10 mouse cellular contexts compared by ENCODE assay signal in the genomic region with DNA sequence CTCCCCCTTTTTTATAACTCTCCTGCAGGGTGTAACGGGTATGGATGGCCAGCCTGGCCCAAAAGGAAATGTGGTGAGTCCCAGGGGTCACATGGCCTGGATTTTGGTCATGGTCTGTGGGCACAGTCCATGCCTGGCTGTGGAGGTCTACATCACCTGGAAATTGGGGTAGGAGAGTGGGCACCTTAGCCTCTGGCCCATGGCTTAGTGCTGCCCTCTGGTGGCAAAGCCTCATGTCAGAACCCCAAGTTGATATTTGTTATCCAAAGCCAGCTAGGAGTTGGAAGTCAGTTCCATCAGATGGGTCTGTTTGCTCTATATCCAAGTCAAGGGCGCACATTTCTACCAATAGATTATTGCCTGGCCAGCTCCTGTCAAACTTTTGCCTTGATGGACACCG.
DNase-seq lines count a peak whose midpoint lies in the region; ATAC-seq lines count a peak whose summit lies in the region.
"Had no signal": no experiment of that assay in that cellular context is flagged by ENCODE, and none has a peak within 500 bp of the region (broad histone marks: within the 10 kb centered on the region; RNA-seq: fewer than 3 reads in every experiment).

No protein-coding gene starts in this region.

- peak; percentile 84 for DNase-seq in intestine, embryonic 14.5 days (ENCODE audit: low spot score)
- peak; percentile 51 for DNase-seq in adipocyte (ENCODE audit: low spot score)
- peak; percentile 82 for DNase-seq in embryo, embryonic 11 days
- peak; percentile 65 to 75 for DNase-seq in heart, postnatal 36 days
- DNase-seq in limb, embryonic 11.5 days (ENCODE audit: low spot score), result peak; percentile 82
- DNase-seq in retina, adult 2 months (ENCODE audit: low read depth, low spot score), result peak; percentile 36
- DNase-seq in urinary bladder, postnatal 25 days (ENCODE audit: low spot score), result peak; percentile 66

- H3K9ac ChIP-seq in intestine, embryonic 14.5 days (ENCODE audit: low read length), result no peak overlapping the region
- no peak overlapping the region for H3K9ac ChIP-seq in intestine, embryonic 15.5 days
- H3K9ac ChIP-seq in limb, embryonic 11.5 days (ENCODE audit: low read length), result no peak overlapping the region
- H3K9ac ChIP-seq: neural tube, embryonic 12.5 days had no signal

- H3K27me3 ChIP-seq in intestine, embryonic 14.5 days (replicated peaks; ENCODE audit: control insufficient read depth, insufficient read depth, low read length), result no peaks in the 10 kb centered on the region
- H3K27me3 ChIP-seq in intestine, embryonic 15.5 days (replicated peaks), result no peaks in the 10 kb centered on the region
- no peaks in the 10 kb centered on the region for H3K27me3 ChIP-seq in limb, embryonic 11.5 days (ENCODE audit: control insufficient read depth, insufficient read depth, low read length)
- H3K27me3 ChIP-seq: neural tube, embryonic 12.5 days had no signal

- no peaks in the 10 kb centered on the region for H3K9me3 ChIP-seq in intestine, embryonic 14.5 days (ENCODE audit: control insufficient read depth, low read length)
- no peaks in the 10 kb centered on the region for H3K9me3 ChIP-seq in intestine, embryonic 15.5 days
- H3K9me3 ChIP-seq in limb, embryonic 11.5 days (ENCODE audit: control insufficient read depth, low read length), result no peaks in the 10 kb centered on the region
- H3K9me3 ChIP-seq: neural tube, embryonic 12.5 days had no signal

- no peak overlapping the region for H3K27ac ChIP-seq in intestine, embryonic 14.5 days (ENCODE audit: low read depth)
- no peak overlapping the region for H3K27ac ChIP-seq in intestine, embryonic 15.5 days
- no peak overlapping the region for H3K27ac ChIP-seq in limb, embryonic 11.5 days (replicated peaks; ENCODE audit: low read depth, low read length)
- H3K27ac ChIP-seq: neural tube, embryonic 12.5 days had no signal

- no peak for ATAC-seq in intestine, embryonic 14.5 days (replicated peaks; ENCODE audit: low FRiP score, low TSS enrichment, low read depth)
- no peak for ATAC-seq in intestine, embryonic 15.5 days
- ATAC-seq in limb, embryonic 11.5 days (ENCODE audit: insufficient number of reproducible peaks, low FRiP score, low TSS enrichment, low read depth), result no peak

- no peaks in the 10 kb centered on the region for H3K4me1 ChIP-seq in intestine, embryonic 14.5 days (replicated peaks; ENCODE audit: control insufficient read depth, insufficient read depth, low read length)
- no peaks in the 10 kb centered on the region for H3K4me1 ChIP-seq in intestine, embryonic 15.5 days (replicated peaks)
- H3K4me1 ChIP-seq in limb, embryonic 11.5 days (ENCODE audit: control insufficient read depth, insufficient read depth, low read length), result no peaks in the 10 kb centered on the region
- H3K4me1 ChIP-seq: neural tube, embryonic 12.5 days had no signal

- 63% methylated on average over 3 of the region's 3 CpGs for WGBS in intestine, embryonic 14.5 days
- WGBS in intestine, embryonic 15.5 days, result 56% methylated on average over 3 of the region's 3 CpGs
- WGBS in limb, embryonic 11.5 days, result 61% methylated on average over 3 of the region's 3 CpGs

- peaks cover 82% of the 10 kb centered on the region for H3K36me3 ChIP-seq in intestine, embryonic 14.5 days (ENCODE audit: control insufficient read depth, insufficient read depth, low read length)
- H3K36me3 ChIP-seq in intestine, embryonic 15.5 days, result 0 out of 2 replicates have a peak, but pooled peaks cover 2% of the 10 kb centered on the region
- H3K36me3 ChIP-seq in limb, embryonic 11.5 days (ENCODE audit: control insufficient read depth, insufficient read depth, low read length), result peaks cover 2% of the 10 kb centered on the region; the same call in 1 of the 2 replicates
- H3K36me3 ChIP-seq: neural tube, embryonic 12.5 days had no signal

- intact Hi-C loops in heart, postnatal 36 days (cut with DNase I), result loop anchor here (1.0 kb wide), 2 partner anchors 48 to 203 kb away; no protein-coding TSS in a partner anchor

- no peak overlapping the region for H3K4me2 ChIP-seq in intestine, embryonic 14.5 days (ENCODE audit: low read length)
- no peak overlapping the region for H3K4me2 ChIP-seq in intestine, embryonic 15.5 days (replicated peaks)
- H3K4me2 ChIP-seq in limb, embryonic 11.5 days (ENCODE audit: low read depth, severe bottlenecking), result no peak overlapping the region
- H3K4me2 ChIP-seq: neural tube, embryonic 12.5 days had no signal

- H3K4me3 ChIP-seq in intestine, embryonic 14.5 days (ENCODE audit: low read depth, low read length), result no peak overlapping the region
- no peak overlapping the region for H3K4me3 ChIP-seq in intestine, embryonic 15.5 days (replicated peaks)
- H3K4me3 ChIP-seq in limb, embryonic 11.5 days (ENCODE audit: low read depth, low read length), result no peak overlapping the region
- H3K4me3 ChIP-seq: erythroblast, embryonic 14.5 days; neural tube, embryonic 12.5 days had no signal
